Mouse (Mus musculus) gastrocnemius, postnatal 10 days (tissue): ENCODE results near the gene Olfr1445. TPM values are rescaled to one million over a fixed set of nuclear protein-coding genes. Genes with fewer than 3 reads are reported as not detected.

Experiments
- DNase-seq: peaks from one replicate; pipeline ENCODE4 v3.0.0; 2021; ENCODE audit warnings: mixed read lengths
- long read RNA-seq, 2 experiments: library from polyadenylated mRNA; stranded (forward); transcript quantifications; one replicate each; pipeline ENCODE4 v2.0.0; 2021
- total RNA-seq, 2 experiments: library from RNA; stranded (reverse); gene quantifications; 2 replicates each; pipeline ENCODE4 v1.2.3; 2021

The Olfr1445 gene
- total RNA-seq: not detected
- long read RNA-seq, experiment 1: 0 reads
- long read RNA-seq, experiment 2: 0 reads

GRCm38 (mm10) chr19:12883555-12883954 lies at the start of gene Olfr1445:
Olfr1445 (plus strand) TSS chr19:12883855.
- DNase-seq: no peak

GRCm38 (mm10) chr19:12838507-12838906 lies 45.1 kb upstream of the Olfr1445 start:
- DNase-seq: no peak

GRCm38 (mm10) chr19:12846382-12846781 lies 37.3 kb upstream of the Olfr1445 start, which contains the start of gene Gm5244:
Gm5244 (plus strand) TSS chr19:12846682.
- no peak for DNase-seq

- DNase-seq: no peak
Measured at GRCm38 (mm10) chr19:12856983-12857382, 26.7 kb upstream of the Olfr1445 start, which contains the start of gene Olfr1444. Olfr1444 (plus strand) TSS chr19:12857283.

GRCm38 (mm10) chr19:12893424-12893823 lies 9.8 kb downstream of the Olfr1445 start, which contains the start of gene Olfr1446:
Olfr1446 (minus strand) TSS chr19:12893524.
- no peak for DNase-seq

- DNase-seq: no peak
Measured at GRCm38 (mm10) chr19:12903643-12904042, 20.0 kb downstream of the Olfr1445 start, which contains the start of gene Olfr1447. Olfr1447 (minus strand) TSS chr19:12903743.

- no peak for DNase-seq
Measured at GRCm38 (mm10) chr19:12924319-12924718, 40.7 kb downstream of the Olfr1445 start, which contains the start of gene Olfr1448. Olfr1448 (minus strand) TSS chr19:12924419.

GRCm38 (mm10) chr19:12930540-12930939 lies 46.9 kb downstream of the Olfr1445 start, which contains the start of gene Olfr1449:
Olfr1449 (plus strand) TSS chr19:12930840.
- no peak for DNase-seq

Other genes starting within 250 kb of the Olfr1445 start
- gene Olfr1442, start 213.4 kb upstream of the Olfr1445 start, total RNA-seq: not detected
- not detected for gene Olfr1443, start 205.7 kb upstream of the Olfr1445 start, total RNA-seq
- not detected for gene Keg1, start 188.1 kb upstream of the Olfr1445 start, total RNA-seq
- 1 to 10 TPM; 4.4 to 4.6 TPM for gene Cntf, start 118.2 kb upstream of the Olfr1445 start, total RNA-seq
- gene Zfp91, start 87.7 kb upstream of the Olfr1445 start, total RNA-seq: 10 to 100 TPM; 68.7 to 69.4 TPM
- gene Lpxn, start 87.7 kb upstream of the Olfr1445 start, total RNA-seq: 1 to 10 TPM in 1 of 2 experiments, under 1 TPM in 1; 0.85 to 1.1 TPM
- gene Gm5244, start 37.2 kb upstream of the Olfr1445 start, total RNA-seq: not detected
- gene Olfr1444, start 26.6 kb upstream of the Olfr1445 start, total RNA-seq: not detected
- not detected for gene Olfr1446, start 9.7 kb downstream of the Olfr1445 start, total RNA-seq
- gene Olfr1447, start 19.9 kb downstream of the Olfr1445 start, total RNA-seq: not detected
- gene Olfr1448, start 40.6 kb downstream of the Olfr1445 start, total RNA-seq: not detected
- gene Olfr1449, start 47.0 kb downstream of the Olfr1445 start, total RNA-seq: not detected
- gene Olfr1450, start 66.4 kb downstream of the Olfr1445 start, total RNA-seq: not detected
- gene Olfr1451, start 111.2 kb downstream of the Olfr1445 start, total RNA-seq: not detected
- gene Olfr1453, start 144.5 kb downstream of the Olfr1445 start, total RNA-seq: not detected
- not detected for gene Olfr1454, start 176.8 kb downstream of the Olfr1445 start, total RNA-seq
- not detected for gene Olfr1457, start 214.0 kb downstream of the Olfr1445 start, total RNA-seq
- not detected for gene Olfr1458, start 222.9 kb downstream of the Olfr1445 start, total RNA-seq